Mouse (Mus musculus) kidney, postnatal 0 days (tissue): ENCODE data around the gene Izumo1r. TPM values are rescaled to one million over a fixed set of nuclear protein-coding genes. Genes with fewer than 3 reads are reported as not detected.
A peak's percentile ranks its signal among the peaks of the same experiment; 100 is the strongest.
"Not testable (repeated sequence)": the region's sequence is repeated elsewhere in the genome, so short reads cannot be mapped to it uniquely, and the experiment has no call there.

Experiments
- ATAC-seq: fragments of 200-750 bp; cut with Nextera tagmentation; replicated peaks from 2 replicates; pipeline ENCODE4 v1.8.0; 2017; ENCODE audit warnings: low read depth, moderate number of reproducible peaks, moderate TSS enrichment, moderate library complexity; ENCODE audit not compliant: low FRiP score
- DNase-seq: peaks from one replicate; pipeline ENCODE4 v3.0.0-alpha.2; 2016; ENCODE audit warnings: low spot score
- H3K27ac ChIP-seq: fragments of 300-500 bp; sonication (generic); 2 replicates; pipeline ENCODE4 v1.5.1; 2014; ENCODE audit warnings: mild to moderate bottlenecking
- H3K27me3 ChIP-seq: fragments of 300-500 bp; sonication (generic); 2 replicates; pipeline ENCODE4 v1.6.1; 2014; ENCODE audit warnings: low read length, mixed read lengths; ENCODE audit not compliant: insufficient read depth
- H3K36me3 ChIP-seq: fragments of 300-500 bp; sonication (generic); 2 replicates; pipeline ENCODE4 v1.6.1; 2014; ENCODE audit warnings: low read length, mixed read lengths; ENCODE audit not compliant: insufficient read depth
- H3K4me1 ChIP-seq: fragments of 300-500 bp; sonication (generic); replicated peaks from 2 replicates; pipeline ENCODE4 v1.6.1; 2014; ENCODE audit warnings: antibody characterized with exemption, low read length, mixed read lengths; ENCODE audit not compliant: insufficient read depth
- H3K4me2 ChIP-seq: fragments of 300-500 bp; sonication (generic); 2 replicates; pipeline ENCODE4 v1.6.1; 2014; ENCODE audit warnings: mild to moderate bottlenecking, low read length, moderate library complexity, mixed read lengths
- H3K4me3 ChIP-seq: fragments of 300-500 bp; sonication (generic); replicated peaks from 2 replicates; pipeline ENCODE4 v1.5.1; 2014; ENCODE audit warnings: low read depth, low read length
- H3K9ac ChIP-seq: fragments of 300-500 bp; sonication (generic); 2 replicates; pipeline ENCODE4 v1.6.1; 2014; ENCODE audit warnings: low read depth, low read length
- H3K9me3 ChIP-seq: fragments of 300-500 bp; sonication (generic); replicated peaks from 2 replicates; pipeline ENCODE4 v1.6.1; 2016; ENCODE audit warnings: low read length, inconsistent platforms, mixed read lengths
- CTCF ChIP-seq: IDR thresholded peaks from 2 replicates; pipeline ENCODE4 v1.5.1; 2016; ENCODE audit warnings: antibody characterized with exemption, low read depth, mild to moderate bottlenecking, moderate library complexity
- WGBS: fragments of 180-500 bp; shearing (Covaris S2); extraction: QIAGEN DNeasy Blood & Tissue Kit; methylation state at CpG from one replicate; pipeline ENCODE4 v1.1.7; 2014; 5-methylcytosine and 5-hydroxymethylcytosine counted together
- polyA plus RNA-seq: library from polyadenylated mRNA; unstranded; fragments of >200 nt; fragmentation: Nextera tagmentation; extraction: Ambion mirVana; gene quantifications from 2 replicates; pipeline ENCODE4 v1.2.1, GENCODE M21; 2015

Gene Izumo1r
- polyA plus RNA-seq, 1 experiment from 2014 or later, result 0.20 TPM

- no peak for TF ChIP-seq CTCF
- DNase-seq (no peak), ATAC-seq (no peak)
- Histone ChIP-seq H3K9ac (no peak overlapping the region), H3K4me2 (no peak overlapping the region), H3K9me3 (no peaks in the 10 kb centered on the region), H3K27ac (no peak overlapping the region), H3K4me1 (no peaks in the 10 kb centered on the region), H3K4me3 (no peak overlapping the region), H3K27me3 (no peaks in the 10 kb centered on the region), H3K36me3 (no peaks in the 10 kb centered on the region)
- 45% methylated on average over 6 of the region's 6 CpGs for WGBS
Observed at GRCm38 (mm10) chr9:14888671-14889070, 15.1 kb downstream of the Izumo1r start.

GRCm38 (mm10) chr9:14887787-14888382, 15.9 kb downstream of the Izumo1r start:
- no peak for ATAC-seq
- H3K4me2 ChIP-seq, result no peak overlapping the region
- H3K4me1 ChIP-seq, result no peaks in the 10 kb centered on the region
- no peak for TF ChIP-seq CTCF
- 83% methylated on average over 6 of the region's 6 CpGs for WGBS
- H3K4me3 ChIP-seq, result no peak overlapping the region
- H3K27ac ChIP-seq, result no peak overlapping the region
- no peaks in the 10 kb centered on the region for H3K9me3 ChIP-seq
- no peak for DNase-seq
- H3K36me3 ChIP-seq, result no peaks in the 10 kb centered on the region
- no peaks in the 10 kb centered on the region for H3K27me3 ChIP-seq
- no peak overlapping the region for H3K9ac ChIP-seq

GRCm38 (mm10) chr9:14885954-14886353, 17.8 kb downstream of the Izumo1r start:
- no peak for TF ChIP-seq CTCF
- Histone ChIP-seq H3K36me3 (no peaks in the 10 kb centered on the region), H3K9ac (no peak overlapping the region), H3K27me3 (no peaks in the 10 kb centered on the region), H3K4me3 (no peak overlapping the region), H3K9me3 (no peaks in the 10 kb centered on the region), H3K27ac (no peak overlapping the region), H3K4me2 (no peak overlapping the region), H3K4me1 (no peaks in the 10 kb centered on the region)
- ATAC-seq, result no peak
- DNase-seq, result no peak
- 92% methylated on average over 1 of the region's 1 CpGs for WGBS

DNA sequence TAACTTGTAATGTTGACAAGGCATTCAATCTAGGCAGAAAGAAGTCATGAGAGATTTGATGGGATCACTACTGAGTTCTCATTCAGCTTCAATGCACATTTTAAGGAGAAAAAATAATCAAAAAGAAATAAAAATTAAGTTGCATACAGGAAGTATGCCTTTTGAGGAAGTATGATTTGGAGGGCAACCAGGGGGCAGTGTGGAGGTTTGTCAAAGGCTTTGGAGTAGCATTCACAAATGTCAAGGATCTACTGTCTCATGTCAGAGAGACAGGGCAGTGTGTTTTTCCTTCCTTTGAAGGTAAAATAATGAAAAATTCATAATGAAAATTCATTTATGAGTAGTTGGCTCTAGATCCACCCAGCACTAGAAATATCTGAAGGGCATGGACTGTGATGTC, 18.6 kb downstream of the Izumo1r start:
- H3K9me3 ChIP-seq, result no peaks in the 10 kb centered on the region
- no peak overlapping the region for H3K4me3 ChIP-seq
- peak; percentile 30; the same call in 1 of the 2 replicates for TF ChIP-seq CTCF
- H3K36me3 ChIP-seq, result no peaks in the 10 kb centered on the region
- DNase-seq (no peak), ATAC-seq (no peak)
- no peak overlapping the region for H3K4me2 ChIP-seq
- no peaks in the 10 kb centered on the region for H3K4me1 ChIP-seq
- no peaks in the 10 kb centered on the region for H3K27me3 ChIP-seq
- H3K27ac ChIP-seq, result no peak overlapping the region
- no peak overlapping the region for H3K9ac ChIP-seq

DNA sequence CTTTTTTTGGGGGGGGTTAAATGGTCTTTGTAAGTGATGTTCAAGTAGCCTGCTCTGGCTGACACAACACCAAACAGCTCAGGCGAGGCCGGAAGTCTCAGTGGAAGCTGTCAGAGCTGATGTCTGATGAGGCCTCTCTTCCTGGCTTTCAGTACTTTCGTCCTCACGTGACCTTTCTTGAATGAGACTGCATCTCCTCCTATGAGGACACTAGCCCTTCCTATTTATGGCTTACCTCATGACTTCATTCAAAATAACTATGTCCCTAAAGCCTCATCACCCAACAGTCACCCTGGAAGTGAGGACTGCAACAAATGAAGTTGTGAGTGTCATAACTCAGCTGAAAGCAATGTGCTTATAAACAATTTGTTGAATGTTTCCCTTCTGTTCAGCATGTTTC, 19.1 kb downstream of the Izumo1r start:
- Histone ChIP-seq H3K9me3 (no peaks in the 10 kb centered on the region), H3K36me3 (no peaks in the 10 kb centered on the region), H3K4me1 (no peaks in the 10 kb centered on the region), H3K4me2 (no peak overlapping the region), H3K27me3 (no peaks in the 10 kb centered on the region), H3K27ac (no peak overlapping the region), H3K4me3 (no peak overlapping the region), H3K9ac (no peak overlapping the region)
- DNase-seq (no peak), ATAC-seq (no peak)
- no peak for TF ChIP-seq CTCF
- 69% methylated on average over 4 of the region's 4 CpGs for WGBS

DNA sequence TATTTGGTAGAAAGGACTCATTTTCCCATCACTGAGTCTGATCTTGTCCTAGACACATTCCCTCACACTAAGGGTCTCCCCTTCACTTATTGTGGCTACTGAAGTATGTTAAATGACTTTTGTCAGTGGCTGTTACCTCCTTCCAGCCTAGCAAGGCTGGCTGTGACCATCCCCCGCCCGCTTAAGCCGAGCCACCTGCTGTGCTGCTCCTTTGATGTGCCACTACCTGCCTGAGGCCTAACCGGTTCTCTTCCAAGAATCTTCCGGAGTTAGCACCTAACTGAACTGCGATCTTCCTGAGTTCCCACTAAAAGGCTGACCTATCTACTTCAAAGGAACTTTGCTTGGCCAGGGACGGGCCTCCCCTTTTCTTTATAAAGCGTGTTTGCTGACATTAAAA, 27.2 kb downstream of the Izumo1r start:
- not testable (repeated sequence) for H3K4me3 ChIP-seq, DNase-seq, H3K36me3 ChIP-seq, H3K27me3 ChIP-seq, H3K9me3 ChIP-seq, H3K9ac ChIP-seq, H3K27ac ChIP-seq, H3K4me2 ChIP-seq, ATAC-seq, H3K4me1 ChIP-seq
- WGBS, result 26% methylated on average over 8 of the region's 8 CpGs
